Mouse (Mus musculus): Measurements from ENCODE around the gene Bag5. TPM values are rescaled to one million over a fixed set of nuclear protein-coding genes. Genes with fewer than 3 reads are reported as not detected.
A peak's percentile ranks its signal among the peaks of the same experiment; 100 is the strongest.

Gene Bag5
- polyA plus RNA-seq, 1 experiment from 2014 or later = 56.8 TPM

DNA sequence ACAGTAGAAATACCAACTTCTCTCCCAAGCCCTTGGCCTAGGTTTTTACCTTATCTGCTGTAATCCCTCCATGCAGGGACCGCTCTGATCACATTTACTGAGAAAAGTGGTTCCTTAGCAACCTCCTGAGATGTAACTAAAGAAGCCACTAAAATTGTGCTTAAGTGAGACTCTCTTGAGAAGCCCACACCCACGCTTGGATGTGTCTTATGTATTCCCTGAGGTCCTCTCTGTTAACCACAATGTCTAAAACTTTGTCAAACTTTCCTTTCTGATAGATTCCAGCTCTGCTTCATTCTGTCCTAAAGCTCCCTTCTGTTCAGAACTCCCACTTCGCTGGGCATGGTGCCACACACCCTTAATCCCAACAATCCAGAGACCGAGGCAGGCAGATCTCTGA is 13.5 kb downstream of the Bag5 start:
- 91% methylated on average over 4 of the region's 4 CpGs for WGBS
- no peak overlapping the region for H3K4me2 ChIP-seq (ENCODE audit: low read depth, severe bottlenecking)
- peaks cover 3% of the 10 kb centered on the region for H3K4me1 ChIP-seq (ENCODE audit: control insufficient read depth, insufficient read depth, low read length)
- H3K27ac ChIP-seq (replicated peaks; ENCODE audit: low read depth, low read length) = no peak overlapping the region
- H3K9ac ChIP-seq (ENCODE audit: low read length) = no peak overlapping the region
- DNase-seq (ENCODE audit: low spot score) (no peak), ATAC-seq (ENCODE audit: insufficient number of reproducible peaks, low FRiP score, low TSS enrichment, low read depth) (no peak)
- no peak overlapping the region for H3K4me3 ChIP-seq (ENCODE audit: low read depth, low read length)
- no peaks in the 10 kb centered on the region for H3K27me3 ChIP-seq (ENCODE audit: control insufficient read depth, insufficient read depth, low read length)
- H3K9me3 ChIP-seq (ENCODE audit: control insufficient read depth, low read length) = no peaks in the 10 kb centered on the region
- H3K36me3 ChIP-seq (ENCODE audit: control insufficient read depth, insufficient read depth, low read length) = no peaks in the 10 kb centered on the region

DNA sequence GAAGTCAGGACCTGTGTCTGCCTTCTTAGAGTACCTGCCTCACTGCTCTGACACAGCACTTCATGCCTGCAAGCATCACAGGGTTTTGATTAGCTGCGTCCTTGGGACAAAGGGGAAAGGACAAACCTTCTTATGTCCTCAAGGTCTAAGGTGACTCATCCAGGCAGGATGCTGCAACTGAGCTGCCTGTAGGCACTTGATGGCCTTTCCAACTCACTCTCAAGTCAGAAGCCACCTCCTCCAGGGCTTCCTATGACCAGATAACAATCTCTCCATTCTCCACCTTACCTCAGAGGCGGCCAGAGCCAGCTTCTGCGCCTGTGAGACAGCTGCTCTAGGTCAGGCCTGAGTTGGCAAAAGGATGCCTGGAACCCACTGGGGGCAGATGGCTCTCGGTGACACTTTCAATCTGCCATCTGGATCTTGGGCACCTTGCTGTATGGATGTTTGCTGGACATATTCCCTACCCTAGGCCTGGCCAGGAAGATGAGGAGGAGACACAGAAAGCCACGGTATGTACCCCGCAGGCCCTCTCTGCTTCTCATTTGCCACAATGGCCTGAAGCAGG is 14.6 kb downstream of the Bag5 start:
- ATAC-seq (ENCODE audit: insufficient number of reproducible peaks, low FRiP score, low TSS enrichment, low read depth) = no peak

DNA sequence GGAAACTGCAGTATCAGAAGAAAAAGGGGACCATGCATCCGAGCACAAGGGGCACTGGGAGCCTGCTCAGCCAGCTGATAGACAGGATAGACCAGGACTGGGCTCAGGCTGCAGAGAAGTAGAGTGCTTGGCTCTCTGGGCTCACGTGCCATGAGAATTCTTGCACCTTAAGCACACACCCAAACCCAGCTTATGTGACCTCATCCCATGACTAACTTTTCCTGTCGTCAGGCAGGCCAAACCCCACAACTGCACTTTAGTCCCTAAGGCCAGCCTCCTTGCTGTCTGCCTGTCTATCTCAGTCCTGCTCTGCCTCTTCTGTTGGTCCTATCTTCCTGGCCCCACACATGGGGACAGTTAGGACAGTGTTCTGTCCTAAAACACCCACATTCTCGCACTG is 15.3 kb downstream of the Bag5 start:
- no peak overlapping the region for H3K27ac ChIP-seq (replicated peaks; ENCODE audit: low read depth, low read length)
- H3K4me1 ChIP-seq (ENCODE audit: control insufficient read depth, insufficient read depth, low read length) = peaks cover 14% of the 10 kb centered on the region
- 74% methylated on average over 4 of the region's 4 CpGs for WGBS
- no peaks in the 10 kb centered on the region for H3K9me3 ChIP-seq (ENCODE audit: control insufficient read depth, low read length)
- H3K4me3 ChIP-seq (ENCODE audit: low read depth, low read length) = no peak overlapping the region
- no peak overlapping the region for H3K9ac ChIP-seq (ENCODE audit: low read length)
- no peaks in the 10 kb centered on the region for H3K36me3 ChIP-seq (ENCODE audit: control insufficient read depth, insufficient read depth, low read length)
- H3K4me2 ChIP-seq (ENCODE audit: low read depth, severe bottlenecking) = no peak overlapping the region
- no peaks in the 10 kb centered on the region for H3K27me3 ChIP-seq (ENCODE audit: control insufficient read depth, insufficient read depth, low read length)
- ATAC-seq (ENCODE audit: insufficient number of reproducible peaks, low FRiP score, low TSS enrichment, low read depth) (no peak), DNase-seq (ENCODE audit: low spot score) (no peak)

More for the DNA sequence above, 14.6 kb downstream of the Bag5 start:
- H3K27me3 ChIP-seq (ENCODE audit: control insufficient read depth, insufficient read depth, low read length) = no peaks in the 10 kb centered on the region
- no peaks in the 10 kb centered on the region for H3K36me3 ChIP-seq (ENCODE audit: control insufficient read depth, insufficient read depth, low read length)
- no peak overlapping the region for H3K4me3 ChIP-seq (ENCODE audit: low read depth, low read length)
- no peak overlapping the region for H3K4me2 ChIP-seq (ENCODE audit: low read depth, severe bottlenecking)
- no peak for DNase-seq (ENCODE audit: low spot score)
- WGBS = 75% methylated on average over 6 of the region's 6 CpGs
- no peak overlapping the region for H3K9ac ChIP-seq (ENCODE audit: low read length)
- H3K9me3 ChIP-seq (ENCODE audit: control insufficient read depth, low read length) = no peaks in the 10 kb centered on the region
- peaks cover 14% of the 10 kb centered on the region for H3K4me1 ChIP-seq (ENCODE audit: control insufficient read depth, insufficient read depth, low read length)
- H3K27ac ChIP-seq (replicated peaks; ENCODE audit: low read depth, low read length) = no peak overlapping the region

DNA sequence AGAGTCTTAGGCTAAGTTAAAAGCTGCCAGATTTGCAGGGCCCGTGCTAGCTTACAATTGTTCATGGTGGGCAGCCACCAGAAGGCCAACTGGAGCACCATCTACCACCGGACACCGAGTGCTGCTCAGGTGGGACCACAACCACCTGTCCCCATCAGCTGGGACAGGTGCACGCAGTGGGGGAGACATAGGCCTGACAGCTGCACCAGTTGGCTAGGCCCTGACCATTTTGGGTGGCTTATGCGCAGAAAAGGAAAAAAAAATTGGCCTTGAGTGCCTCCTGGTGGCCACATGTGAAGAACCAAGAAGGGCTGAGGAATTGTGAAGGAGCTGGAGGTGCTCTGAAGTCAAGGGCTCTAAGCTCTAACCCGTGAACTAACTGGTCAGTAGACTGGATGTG is 16.8 kb downstream of the Bag5 start:
- Histone ChIP-seq H3K27ac (replicated peaks; ENCODE audit: low read depth, low read length) (no peak overlapping the region), H3K4me1 (ENCODE audit: control insufficient read depth, insufficient read depth, low read length) (peaks cover 18% of the 10 kb centered on the region), H3K27me3 (ENCODE audit: control insufficient read depth, insufficient read depth, low read length) (no peaks in the 10 kb centered on the region), H3K9ac (ENCODE audit: low read length) (no peak overlapping the region), H3K4me3 (ENCODE audit: low read depth, low read length) (no peak overlapping the region), H3K9me3 (ENCODE audit: control insufficient read depth, low read length) (no peaks in the 10 kb centered on the region), H3K4me2 (ENCODE audit: low read depth, severe bottlenecking) (no peak overlapping the region), H3K36me3 (ENCODE audit: control insufficient read depth, insufficient read depth, low read length) (no peaks in the 10 kb centered on the region)
- peak; percentile 81 for DNase-seq (ENCODE audit: low spot score)
- ATAC-seq (ENCODE audit: insufficient number of reproducible peaks, low FRiP score, low TSS enrichment, low read depth) = no peak
- WGBS = 25% methylated on average over 6 of the region's 6 CpGs

DNA sequence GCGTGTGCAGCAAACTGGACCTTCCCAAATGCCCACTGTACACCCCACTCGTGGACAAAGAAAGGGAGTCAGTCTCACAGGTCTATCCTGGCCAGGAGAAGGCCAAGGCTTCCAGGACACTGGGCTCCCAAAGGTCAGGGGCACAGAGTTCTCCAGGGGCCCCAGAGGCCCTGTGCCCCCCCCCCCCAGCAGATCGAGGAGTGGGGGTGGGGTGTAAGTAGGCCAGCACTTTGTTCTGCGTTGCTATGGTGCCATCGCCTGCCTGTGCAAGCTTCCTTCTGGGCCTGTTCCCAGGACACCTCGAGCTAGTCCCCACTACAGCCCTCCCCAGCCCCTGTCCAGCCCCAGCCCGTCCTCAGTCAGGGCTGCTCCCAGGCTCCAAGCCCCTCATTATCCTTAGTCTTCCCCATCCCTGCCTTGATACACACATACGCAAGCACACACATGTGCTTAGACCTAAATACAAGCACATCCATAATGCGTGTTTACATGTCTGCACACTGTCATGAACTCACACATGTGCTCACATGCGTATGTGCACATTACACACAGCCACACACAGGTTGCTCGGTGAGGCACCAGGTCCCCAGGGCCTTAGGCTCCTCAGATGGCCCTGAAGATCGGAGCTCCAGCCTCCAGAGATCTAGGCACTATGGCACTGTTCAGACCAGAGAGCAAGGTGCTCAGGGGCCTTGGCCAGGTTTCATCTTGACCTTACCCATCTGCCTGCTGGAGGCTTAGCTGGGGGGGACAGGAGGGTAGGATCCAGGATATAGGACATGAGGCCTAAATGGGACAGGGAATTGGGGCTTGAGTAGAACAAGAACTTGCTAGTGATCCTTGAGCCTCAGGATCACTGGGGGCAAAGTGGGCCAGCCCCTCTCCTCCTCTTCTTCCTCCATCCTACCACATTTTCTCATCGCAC is 17.9 kb downstream of the Bag5 start:
- H3K4me3 ChIP-seq (ENCODE audit: low read depth, low read length) = no peak overlapping the region
- H3K4me1 ChIP-seq (ENCODE audit: control insufficient read depth, insufficient read depth, low read length) = peaks cover 18% of the 10 kb centered on the region
- no peak for ATAC-seq (ENCODE audit: insufficient number of reproducible peaks, low FRiP score, low TSS enrichment, low read depth)
- no peaks in the 10 kb centered on the region for H3K27me3 ChIP-seq (ENCODE audit: control insufficient read depth, insufficient read depth, low read length)
- WGBS = 59% methylated on average over 13 of the region's 13 CpGs
- no peaks in the 10 kb centered on the region for H3K9me3 ChIP-seq (ENCODE audit: control insufficient read depth, low read length)
- no peak overlapping the region for H3K4me2 ChIP-seq (ENCODE audit: low read depth, severe bottlenecking)
- no peak for DNase-seq (ENCODE audit: low spot score)
- no peak overlapping the region for H3K27ac ChIP-seq (replicated peaks; ENCODE audit: low read depth, low read length)
- no peaks in the 10 kb centered on the region for H3K36me3 ChIP-seq (ENCODE audit: control insufficient read depth, insufficient read depth, low read length)
- 0 out of 2 replicates have a peak overlapping the region, but pooled peaks have one; percentile 12 for H3K9ac ChIP-seq (ENCODE audit: low read length)

DNA sequence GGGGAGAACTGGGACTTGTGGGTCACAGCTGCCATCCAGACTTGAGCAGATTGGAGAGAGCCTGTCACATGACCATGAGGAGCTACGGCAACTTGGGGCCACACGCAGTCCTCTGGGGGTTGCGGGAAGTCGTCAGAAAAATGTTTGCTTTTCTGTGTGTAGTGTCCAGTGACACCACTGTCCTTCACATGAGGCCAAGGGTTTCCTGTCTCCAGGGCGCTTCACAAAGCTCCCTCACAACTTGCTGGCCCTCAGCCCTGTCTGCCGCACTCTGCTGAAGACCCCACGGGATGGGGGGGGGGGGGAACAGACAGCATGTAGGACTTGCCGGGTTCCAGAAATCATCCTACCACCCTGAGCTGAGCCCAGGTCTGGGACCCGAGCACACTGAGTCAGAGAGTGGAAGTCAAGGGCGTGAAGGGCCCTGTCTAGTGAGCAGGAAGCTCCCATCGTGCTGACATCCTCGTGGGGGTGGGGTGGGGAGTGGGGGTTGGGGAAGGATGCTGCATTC is 18.7 kb downstream of the Bag5 start:
- Histone ChIP-seq H3K4me3 (ENCODE audit: low read depth, low read length) (no peak overlapping the region), H3K9me3 (ENCODE audit: control insufficient read depth, low read length) (no peaks in the 10 kb centered on the region), H3K9ac (ENCODE audit: low read length) (peak overlapping the region; percentile 12; the same call in 1 of the 2 replicates), H3K4me2 (ENCODE audit: low read depth, severe bottlenecking) (peak overlapping the region; percentile 4; the same call in 1 of the 2 replicates), H3K27ac (replicated peaks; ENCODE audit: low read depth, low read length) (no peak overlapping the region), H3K27me3 (ENCODE audit: control insufficient read depth, insufficient read depth, low read length) (no peaks in the 10 kb centered on the region), H3K36me3 (ENCODE audit: control insufficient read depth, insufficient read depth, low read length) (no peaks in the 10 kb centered on the region), H3K4me1 (ENCODE audit: control insufficient read depth, insufficient read depth, low read length) (peaks cover 18% of the 10 kb centered on the region)
- no peak for ATAC-seq (ENCODE audit: insufficient number of reproducible peaks, low FRiP score, low TSS enrichment, low read depth)
- no peak for DNase-seq (ENCODE audit: low spot score)
- 29% methylated on average over 12 of the region's 12 CpGs for WGBS

DNA sequence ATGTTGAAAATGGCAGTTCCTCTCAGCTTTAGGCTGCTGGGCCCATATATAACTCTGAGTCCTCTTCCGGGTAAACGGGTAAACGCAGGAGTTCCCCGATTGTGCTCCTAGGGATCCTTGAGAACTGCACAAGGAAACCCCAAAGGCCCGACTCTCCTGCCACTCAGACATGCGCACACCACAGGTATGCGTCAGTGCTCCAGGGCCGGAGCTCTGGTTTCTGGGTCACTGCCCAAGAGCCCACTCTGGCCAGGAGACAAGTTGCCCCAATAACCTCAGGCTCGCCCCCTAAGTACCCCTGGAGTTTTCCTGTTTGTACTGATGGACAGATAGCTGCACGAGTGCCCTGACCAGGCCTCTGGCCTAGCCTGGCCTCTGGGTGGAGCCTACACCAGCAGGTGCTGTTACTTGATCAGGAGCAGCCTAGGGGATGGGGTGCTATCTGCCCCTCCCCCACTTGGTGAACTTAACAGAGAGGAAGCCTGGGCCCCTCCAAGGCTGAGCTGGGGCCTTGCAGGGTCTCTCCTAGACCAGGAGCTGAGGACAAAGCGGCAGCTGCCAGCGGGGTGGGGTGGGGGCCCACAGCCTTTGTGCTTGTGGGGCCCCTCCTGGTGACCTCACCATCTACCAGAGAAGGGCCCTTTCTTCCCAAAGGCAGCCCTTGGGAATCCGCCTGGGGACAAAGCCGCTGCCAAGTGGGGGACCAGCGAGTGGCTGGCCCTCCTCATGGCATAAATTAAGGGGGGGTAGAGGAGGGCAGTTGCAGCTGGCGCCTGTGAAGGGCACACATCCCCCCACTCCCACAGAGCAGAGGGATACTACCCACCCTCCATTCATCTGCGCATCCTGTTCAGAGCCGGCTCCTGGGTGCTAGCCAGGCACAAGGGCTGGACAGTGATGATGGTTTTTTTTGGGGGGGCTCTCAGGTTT is 19.5 kb downstream of the Bag5 start:
- no peak overlapping the region; the same call in 1 of the 2 replicates for H3K27ac ChIP-seq (replicated peaks; ENCODE audit: low read depth, low read length)
- WGBS = 49% methylated on average over 18 of the region's 18 CpGs
- H3K4me1 ChIP-seq (ENCODE audit: control insufficient read depth, insufficient read depth, low read length) = peaks cover 18% of the 10 kb centered on the region
- peak overlapping the region; percentile 20 for H3K4me2 ChIP-seq (ENCODE audit: low read depth, severe bottlenecking)
- no peaks in the 10 kb centered on the region for H3K36me3 ChIP-seq (ENCODE audit: control insufficient read depth, insufficient read depth, low read length)
- H3K9ac ChIP-seq (ENCODE audit: low read length) = peak overlapping the region; percentile 12; the same call in 1 of the 2 replicates
- ATAC-seq (ENCODE audit: insufficient number of reproducible peaks, low FRiP score, low TSS enrichment, low read depth) (peak; percentile 52; the same call in 1 of the 2 replicates), DNase-seq (ENCODE audit: low spot score) (peak; percentile 45)
- no peaks in the 10 kb centered on the region for H3K27me3 ChIP-seq (ENCODE audit: control insufficient read depth, insufficient read depth, low read length)
- no peak overlapping the region for H3K4me3 ChIP-seq (ENCODE audit: low read depth, low read length)
- H3K9me3 ChIP-seq (ENCODE audit: control insufficient read depth, low read length) = no peaks in the 10 kb centered on the region

DNA sequence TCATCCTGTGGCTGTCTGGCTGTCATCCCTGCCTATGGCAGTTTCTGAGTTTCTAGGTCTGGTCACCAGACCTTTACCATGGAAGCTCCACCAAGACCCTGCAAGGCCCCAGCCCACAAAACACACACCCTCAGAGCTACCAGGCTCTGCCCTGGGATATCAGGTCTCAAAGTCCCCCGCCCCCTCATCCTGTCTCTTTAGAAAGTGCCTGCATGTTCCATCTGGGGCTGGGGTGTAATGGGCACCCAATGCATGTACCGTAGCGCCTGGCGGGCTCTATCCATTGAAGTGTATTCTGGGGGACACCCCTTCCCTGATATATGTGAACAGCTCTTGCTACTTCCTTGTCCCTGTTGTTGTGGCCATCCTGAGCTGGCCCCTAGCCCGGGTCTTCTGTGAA is 20.2 kb downstream of the Bag5 start:
- Histone ChIP-seq H3K4me2 (ENCODE audit: low read depth, severe bottlenecking) (no peak overlapping the region), H3K4me1 (ENCODE audit: control insufficient read depth, insufficient read depth, low read length) (peaks cover 18% of the 10 kb centered on the region), H3K9me3 (ENCODE audit: control insufficient read depth, low read length) (no peaks in the 10 kb centered on the region), H3K9ac (ENCODE audit: low read length) (peak overlapping the region; percentile 34; the same call in 1 of the 2 replicates), H3K4me3 (ENCODE audit: low read depth, low read length) (no peak overlapping the region), H3K27me3 (ENCODE audit: control insufficient read depth, insufficient read depth, low read length) (no peaks in the 10 kb centered on the region), H3K36me3 (ENCODE audit: control insufficient read depth, insufficient read depth, low read length) (no peaks in the 10 kb centered on the region), H3K27ac (replicated peaks; ENCODE audit: low read depth, low read length) (no peak overlapping the region)
- DNase-seq (ENCODE audit: low spot score) (no peak), ATAC-seq (ENCODE audit: insufficient number of reproducible peaks, low FRiP score, low TSS enrichment, low read depth) (no peak)
- 86% methylated on average over 5 of the region's 5 CpGs for WGBS

All from limb, embryonic 11.5 days (tissue).